Mouse (Mus musculus): ENCODE measurements at regions not wholly inside any gene's neighbourhood (a gene's known extent, or its start where the extent isn't known, plus 50 kb on each side); places are given as distances from the start of the nearest gene placed in this dataset.
"Not testable (repeated sequence)": the region's sequence is repeated elsewhere in the genome, so short reads cannot be mapped to it uniquely, and the experiment has no call there.

DNA sequence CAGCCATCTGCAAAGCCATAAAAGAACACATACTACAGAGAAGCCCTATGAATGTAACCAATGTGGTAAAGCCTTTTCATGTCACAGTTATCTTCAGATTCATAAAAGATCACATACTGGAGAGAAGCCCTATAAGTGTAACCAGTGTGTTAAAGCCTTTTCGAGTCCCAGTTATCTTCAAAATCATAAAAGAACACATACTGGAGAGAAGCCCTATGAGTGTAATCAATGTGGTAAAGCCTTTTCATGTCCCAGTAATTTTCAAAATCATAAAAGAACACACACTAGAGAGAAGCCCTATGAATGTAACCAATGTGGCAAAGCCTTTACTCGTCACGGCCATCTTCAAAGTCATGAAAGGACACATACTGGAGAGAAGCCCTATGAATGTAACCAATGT lies 74.2 kb downstream of the BC005561 start:
- not testable (repeated sequence) for TF ChIP-seq POLR2A (IDR thresholded peaks at IDR 0.05; ENCODE audit: control insufficient read depth, low read depth, low read length); CTCF (IDR thresholded peaks at IDR 0.05; ENCODE audit: control insufficient read depth, insufficient read depth, insufficient replicate concordance, low read depth, low read length)
